8 mouse cellular contexts compared by ENCODE assay signal in genomic region chr4:125490661-125491504, GRCm38 (mm10). TPM values are rescaled to one million over a fixed set of nuclear protein-coding genes. Genes with fewer than 3 reads are reported as not detected.
DNase-seq lines count a peak whose midpoint lies in the region; ATAC-seq and TF ChIP-seq lines count a peak whose summit lies in the region.

TSS of gene Grik3 (plus strand) at chr4:125490700.

- ATAC-seq in heart, embryonic 13.5 days (ENCODE audit: extremely low read depth, insufficient number of reproducible peaks, low FRiP score, low TSS enrichment): no peak
- ATAC-seq in hindbrain, embryonic 11.5 days (ENCODE audit: low FRiP score): no peak

- under 1% methylated on average over 77 of the region's 77 CpGs for WGBS in heart, embryonic 13.5 days
- WGBS in heart, adult 2 months: 1% methylated on average over 76 of the region's 77 CpGs
- WGBS in hindbrain, embryonic 11.5 days: under 1% methylated on average over 71 of the region's 77 CpGs
- under 1% methylated on average over 77 of the region's 77 CpGs for WGBS in midbrain, embryonic 10.5 days

- no peak for TF ChIP-seq POLR2A in heart, adult 2 months (IDR thresholded peaks at IDR 0.05; ENCODE audit: insufficient read depth, low read depth, low read length)

- H3K27ac ChIP-seq in heart, embryonic 13.5 days (replicated peaks): no peak within 1 kb of the TSS
- H3K27ac ChIP-seq in heart, adult 2 months: no peak within 1 kb of the TSS
- H3K27ac ChIP-seq in hindbrain, embryonic 11.5 days (ENCODE audit: low read depth, low read length): peak within 1 kb of the TSS; percentile 85
- peak within 1 kb of the TSS; percentile 74 for H3K27ac ChIP-seq in midbrain, embryonic 10.5 days (replicated peaks)

- H3K9ac ChIP-seq in heart, embryonic 13.5 days: no peak within 1 kb of the TSS
- no peak within 1 kb of the TSS for H3K9ac ChIP-seq in heart, adult 2 months (ENCODE audit: low read depth, low read length)
- H3K9ac ChIP-seq in hindbrain, embryonic 11.5 days (ENCODE audit: low read depth, low read length): peak within 1 kb of the TSS; percentile 67

- H3K4me3 ChIP-seq in heart, embryonic 13.5 days: peak within 1 kb of the TSS; percentile 45
- no peak within 1 kb of the TSS for H3K4me3 ChIP-seq in heart, adult 2 months
- H3K4me3 ChIP-seq in hindbrain, embryonic 11.5 days (ENCODE audit: low read depth, low read length): peak within 1 kb of the TSS; percentile 49
- H3K4me3 ChIP-seq in midbrain, embryonic 10.5 days: peak within 1 kb of the TSS; percentile 59

- H3K27me3 ChIP-seq in heart, embryonic 13.5 days (replicated peaks): peaks cover 100% of the 10 kb centered on the region
- peaks cover 12% of the 10 kb centered on the region for H3K27me3 ChIP-seq in heart, adult 2 months (ENCODE audit: control insufficient read depth, insufficient read depth, low read length)
- peaks cover 79% of the 10 kb centered on the region for H3K27me3 ChIP-seq in hindbrain, embryonic 11.5 days (ENCODE audit: control insufficient read depth, insufficient read depth, low read length)
- peaks cover 100% of the 10 kb centered on the region for H3K27me3 ChIP-seq in midbrain, embryonic 10.5 days (ENCODE audit: low read depth, poor library complexity, severe bottlenecking)

- TF ChIP-seq EP300 in heart, adult 2 months (IDR thresholded peaks at IDR 0.05; ENCODE audit: insufficient read depth, low read depth, low read length): no peak

- no peak for DNase-seq in heart, adult 2 months
- peak; percentile 33 for DNase-seq in brain, adult 2 months (ENCODE audit: low read depth, low spot score)
- peak; percentile 63 for DNase-seq in hindbrain, embryonic 11.5 days (ENCODE audit: low spot score)
- peak; percentile 56 for DNase-seq in midbrain, embryonic 10.5 days (ENCODE audit: low spot score)
- DNase-seq in gastrocnemius, postnatal 25 days: no peak
- DNase-seq in spleen, adult 12 weeks (ENCODE audit: low spot score): no peak
- no peak for DNase-seq in natural killer cell, adult 2 months (ENCODE audit: low spot score in 2 of 2)

- intact Hi-C loops in heart, adult 2 months (cut with DNase I): no loop called here

- H3K9me3 ChIP-seq in heart, embryonic 13.5 days: no peaks in the 10 kb centered on the region
- H3K9me3 ChIP-seq in hindbrain, embryonic 11.5 days (ENCODE audit: control insufficient read depth, low read length): no peaks in the 10 kb centered on the region
- H3K9me3 ChIP-seq in midbrain, embryonic 10.5 days (replicated peaks): no peaks in the 10 kb centered on the region

- H3K79me2 ChIP-seq in heart, adult 2 months (replicated peaks; ENCODE audit: control insufficient read depth, insufficient read depth, low read length): no peaks in the 10 kb centered on the region

- H3K4me1 ChIP-seq in heart, embryonic 13.5 days: peaks cover 24% of the 10 kb centered on the region
- no peaks in the 10 kb centered on the region for H3K4me1 ChIP-seq in heart, adult 2 months (ENCODE audit: control insufficient read depth, insufficient read depth, low read length)
- peaks cover 19% of the 10 kb centered on the region for H3K4me1 ChIP-seq in hindbrain, embryonic 11.5 days (replicated peaks; ENCODE audit: control insufficient read depth, insufficient read depth, low read length)
- peaks cover 92% of the 10 kb centered on the region for H3K4me1 ChIP-seq in midbrain, embryonic 10.5 days

- no peak for TF ChIP-seq CTCF in heart, adult 2 months (IDR thresholded peaks at IDR 0.05)

- peak within 1 kb of the TSS; percentile 66 for H3K4me2 ChIP-seq in heart, embryonic 13.5 days
- peak within 1 kb of the TSS; percentile 86 for H3K4me2 ChIP-seq in hindbrain, embryonic 11.5 days (replicated peaks; ENCODE audit: low read depth, low read length)

- no peaks in the 10 kb centered on the region for H3K36me3 ChIP-seq in heart, embryonic 13.5 days
- H3K36me3 ChIP-seq in heart, adult 2 months (ENCODE audit: control insufficient read depth, insufficient read depth, low read length): no peaks in the 10 kb centered on the region
- no peaks in the 10 kb centered on the region for H3K36me3 ChIP-seq in hindbrain, embryonic 11.5 days (ENCODE audit: control insufficient read depth, insufficient read depth, low read length)
- H3K36me3 ChIP-seq in midbrain, embryonic 10.5 days: no peaks in the 10 kb centered on the region

RNA-seq across cellular contexts. Expression of gene Grik3, which starts in this region (rescaled TPM):
- 0.13 and 0.31 TPM in 2 replicates for polyA plus RNA-seq in heart, embryonic 13.5 days (2015; fragmentation: Nextera tagmentation; extraction: Ambion mirVana)
- total RNA-seq in heart, adult 2 months (2021): under 1 TPM; 0.14 to 0.21 TPM
- polyA plus RNA-seq in heart, adult 2 months (2012; rRNA removed): 0.23 and 0.25 TPM in 2 replicates
- 2.1 and 2.9 TPM in 2 replicates for polyA plus RNA-seq in hindbrain, embryonic 11.5 days (2014; fragmentation: Nextera tagmentation; extraction: Ambion mirVana)
- 0.31 and 0.34 TPM in 2 replicates for polyA plus RNA-seq in midbrain, embryonic 10.5 days (2016; fragmentation: Nextera tagmentation; extraction: Ambion mirVana)
- under 1 TPM; 0.08 to 0.13 TPM for total RNA-seq in gastrocnemius, postnatal 25 days (2021)

Comparison
In these comparisons a context has a peak if more than half of its experiments do, and no peak if none do; other contexts are left out.
1. Peak in DNase-seq, H3K4me3 ChIP-seq and H3K27ac ChIP-seq in midbrain, embryonic 10.5 days; RNA of the gene not detected or under 1 TPM.
2. DNase-seq: peak in brain, adult 2 months (single experiment) and hindbrain, embryonic 11.5 days (single experiment); none in heart, adult 2 months (0 of 2), gastrocnemius, postnatal 25 days (single experiment), spleen, adult 12 weeks (single experiment) and natural killer cell, adult 2 months (0 of 2).